Mouse (Mus musculus) neural tube, embryonic 10.5 days (tissue): Measurements from ENCODE around the gene 1700025G04Rik.

Source experiments
- DNase-seq: peaks from one replicate; pipeline ENCODE4 v3.0.0-alpha.2; 2017; ENCODE audit warnings: low spot score; ENCODE audit errors: extremely low spot score

Gene 1700025G04Rik

DNA sequence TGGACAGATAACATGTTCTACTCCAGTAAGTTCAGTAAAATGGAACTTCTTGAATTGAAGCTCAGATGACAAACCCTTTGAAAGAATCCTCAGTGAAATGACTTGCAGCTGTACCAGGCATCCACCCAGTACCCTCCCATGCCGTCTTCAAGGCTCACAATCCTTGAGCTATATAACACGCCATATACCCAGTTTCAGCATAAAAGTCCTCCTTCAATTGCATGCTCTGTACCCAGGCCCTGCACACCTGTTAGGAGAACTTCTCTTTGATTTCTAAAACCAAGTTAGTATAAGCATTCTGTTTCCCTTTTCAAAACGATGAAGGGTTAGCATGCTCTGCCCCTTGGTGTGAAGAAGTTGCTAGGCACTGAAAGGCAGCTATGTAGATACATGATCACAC, 56.2 kb downstream of the 1700025G04Rik start:
- no peak for DNase-seq

DNA sequence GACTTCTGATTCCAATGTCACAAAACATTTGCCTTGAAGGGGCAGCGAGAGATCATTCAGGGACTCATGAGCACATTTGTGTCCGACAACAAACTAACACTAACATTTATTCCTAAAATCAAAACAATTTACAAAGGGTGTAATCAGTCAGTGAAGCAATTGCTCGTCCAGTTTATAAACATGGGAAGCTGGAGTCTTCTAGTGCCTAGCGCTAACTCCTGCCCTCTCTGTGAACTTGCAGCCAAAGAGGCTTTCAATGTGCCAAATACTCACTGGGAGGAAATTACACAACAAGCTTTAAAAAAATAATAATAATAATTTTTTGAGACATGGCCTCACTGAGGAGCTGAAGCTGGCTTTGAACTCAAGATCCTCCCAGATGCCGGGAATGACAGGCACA, 57.8 kb downstream of the 1700025G04Rik start:
- DNase-seq = no peak

DNA sequence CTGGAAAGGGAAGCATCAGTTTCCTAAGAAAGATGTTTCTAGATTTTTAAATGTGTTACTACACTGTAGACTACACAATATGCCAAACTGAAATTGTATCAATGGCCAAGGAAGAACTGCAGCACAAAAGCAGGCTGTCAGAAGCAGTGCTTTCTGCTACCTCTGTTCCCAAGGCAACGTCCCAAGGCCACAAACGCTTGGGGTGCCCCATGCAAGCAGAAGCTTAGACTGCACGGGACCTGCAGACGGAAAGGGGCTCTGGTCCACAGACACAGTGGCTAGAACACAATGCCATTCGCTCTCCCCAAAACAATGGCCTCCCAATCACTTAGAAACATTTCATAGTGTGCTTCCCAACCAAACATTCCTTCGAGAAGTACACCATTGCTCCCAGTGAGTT, 59.4 kb downstream of the 1700025G04Rik start:
- DNase-seq = no peak

DNA sequence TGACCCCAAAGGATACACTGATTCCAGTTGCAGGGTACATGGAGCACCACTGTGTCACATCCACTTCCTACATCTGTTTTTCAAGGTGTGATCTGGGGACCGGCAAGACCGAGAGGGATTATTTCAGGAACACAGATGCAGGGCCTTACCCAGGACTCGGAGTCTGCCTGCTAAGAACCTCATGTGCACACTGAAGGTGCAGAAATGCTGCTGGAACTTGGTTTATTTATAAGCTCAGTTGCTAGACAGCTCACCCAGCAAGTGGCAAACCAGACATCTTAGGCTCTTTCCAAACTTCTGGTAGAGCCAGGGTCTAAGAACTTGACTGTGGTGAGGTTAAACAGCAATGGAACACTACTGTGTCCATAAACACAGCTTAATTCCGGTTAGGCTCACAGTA, 61.2 kb downstream of the 1700025G04Rik start:
- DNase-seq = no peak

DNA sequence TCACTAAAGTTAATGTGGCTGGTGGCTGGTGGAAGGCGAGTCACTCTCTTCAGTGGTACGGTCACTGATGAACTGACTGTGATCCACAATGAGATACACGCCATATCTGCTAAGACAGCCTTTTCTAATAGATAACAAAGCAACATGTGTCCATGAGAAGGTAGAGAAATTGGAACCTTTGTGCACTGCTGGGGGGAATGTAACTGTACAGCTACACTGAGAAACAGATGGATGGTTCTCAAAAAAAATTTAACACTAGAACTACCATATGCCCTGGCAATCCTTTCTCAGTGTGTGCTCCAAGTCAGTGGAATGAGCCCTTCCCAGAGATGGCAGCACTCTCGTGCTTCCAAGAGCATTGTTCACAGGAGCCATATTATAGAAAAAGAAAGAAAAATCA, 63.2 kb downstream of the 1700025G04Rik start:
- DNase-seq = no peak

DNA sequence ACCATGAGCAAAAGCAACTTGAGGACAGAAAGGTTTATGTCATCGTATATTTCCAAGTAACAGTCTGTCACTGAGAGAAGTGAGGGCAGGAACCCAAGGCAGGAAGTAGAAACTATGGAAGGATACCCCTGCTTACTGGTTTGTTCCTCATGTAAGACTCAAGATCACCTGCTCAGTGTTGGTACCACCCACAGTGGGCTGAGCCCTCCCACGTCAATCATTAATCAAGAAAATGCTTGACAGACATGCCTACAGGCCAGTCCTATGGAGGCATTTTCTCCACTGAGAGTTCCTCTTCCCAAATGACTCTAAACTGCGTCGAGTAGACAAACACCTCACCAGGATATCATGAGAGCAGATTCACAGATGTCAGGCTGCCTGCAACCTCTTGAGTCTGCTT, 64.6 kb downstream of the 1700025G04Rik start:
- DNase-seq = no peak

DNA sequence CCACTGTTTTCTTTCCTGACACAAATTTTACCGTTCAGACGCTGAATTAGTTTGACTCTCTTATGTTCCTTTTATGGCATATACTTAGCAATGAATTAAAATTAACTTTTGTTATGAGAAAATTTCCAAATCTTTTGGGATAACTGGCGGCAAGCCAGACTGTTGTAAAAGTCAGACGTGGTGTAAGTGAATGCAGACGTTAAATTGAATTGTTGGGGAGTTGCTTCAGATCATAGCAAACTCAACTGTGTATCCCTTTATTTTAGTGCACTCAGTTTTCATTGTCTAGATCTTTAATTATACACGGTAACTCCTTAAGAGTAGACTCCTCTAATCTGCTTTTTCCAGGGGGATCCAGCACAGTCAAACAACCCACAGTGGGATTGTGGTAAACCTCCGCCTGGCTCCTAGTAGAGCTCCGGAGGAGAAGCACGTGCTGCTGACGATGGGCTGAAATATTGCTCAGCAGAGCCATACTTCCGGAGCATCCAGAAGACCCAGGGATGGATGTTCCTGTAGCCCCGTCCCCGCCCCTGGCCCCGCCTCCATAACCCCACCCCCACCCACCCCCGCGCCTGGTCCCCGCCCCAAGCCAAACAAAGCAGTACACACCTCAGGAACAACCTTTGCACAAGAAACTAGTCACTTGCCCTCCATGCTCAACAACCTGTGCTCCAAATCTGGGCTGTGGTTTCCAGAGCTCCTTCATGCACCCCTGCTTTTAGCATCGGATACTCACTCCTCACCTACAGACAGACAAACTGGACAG, 65.7 kb downstream of the 1700025G04Rik start:
- DNase-seq = no peak

DNA sequence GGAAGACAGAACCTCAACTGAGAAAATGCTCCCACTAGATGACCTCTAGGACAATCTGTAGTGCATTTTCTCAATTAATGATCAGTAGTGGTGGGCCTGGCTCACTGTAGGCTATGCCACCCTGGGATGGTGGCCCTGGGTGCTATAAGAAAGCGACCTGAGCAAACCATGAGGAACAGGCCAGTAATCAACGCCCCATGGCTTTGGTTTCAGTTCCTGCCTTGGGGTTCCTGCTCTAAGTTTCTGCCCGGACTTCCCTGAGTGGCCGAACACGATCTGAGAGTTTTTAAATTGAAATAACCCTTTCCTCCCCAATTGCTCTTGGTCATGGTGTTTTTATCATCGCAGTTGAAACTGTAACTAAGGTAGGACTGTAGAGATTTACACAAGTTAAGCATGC, 69.1 kb downstream of the 1700025G04Rik start:
- DNase-seq = no peak

DNA sequence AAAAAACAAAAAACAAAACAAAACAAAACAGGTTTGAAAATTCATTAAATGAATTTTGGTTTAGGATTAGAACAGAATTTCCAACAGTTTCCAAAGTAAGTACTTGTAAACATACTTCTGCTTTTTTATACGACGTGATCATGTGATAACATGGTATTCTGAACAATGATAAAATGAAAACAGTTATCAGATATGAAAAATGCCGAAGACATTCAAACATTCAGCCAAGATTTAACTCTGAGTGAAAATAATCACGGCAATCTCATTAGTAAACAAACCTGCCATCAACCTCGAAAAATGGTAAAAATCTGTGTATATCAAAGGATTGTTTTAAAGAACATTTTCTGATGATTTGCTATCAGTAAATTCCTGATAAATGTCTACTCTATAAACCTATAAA, 69.9 kb downstream of the 1700025G04Rik start:
- no peak for DNase-seq

DNA sequence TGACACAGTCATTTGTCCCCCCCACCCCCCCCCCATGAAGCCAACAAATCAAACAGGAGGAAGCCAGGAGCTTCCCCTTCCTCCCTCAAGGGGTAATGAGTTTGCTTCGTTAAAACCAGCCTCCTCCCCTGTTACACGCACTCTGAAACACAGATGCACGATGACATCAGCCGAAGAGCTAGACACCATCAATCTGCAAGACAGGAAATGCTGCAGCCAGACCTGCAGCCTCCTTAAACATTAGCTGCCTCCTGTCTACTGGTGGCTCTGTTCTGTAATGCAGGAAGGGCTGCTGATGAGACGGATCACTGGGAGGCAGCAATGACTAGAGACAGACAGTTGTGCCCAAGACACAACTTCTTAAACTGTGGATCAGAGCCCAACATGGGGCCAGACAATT, 70.7 kb downstream of the 1700025G04Rik start:
- peak; percentile 24 for DNase-seq

DNA sequence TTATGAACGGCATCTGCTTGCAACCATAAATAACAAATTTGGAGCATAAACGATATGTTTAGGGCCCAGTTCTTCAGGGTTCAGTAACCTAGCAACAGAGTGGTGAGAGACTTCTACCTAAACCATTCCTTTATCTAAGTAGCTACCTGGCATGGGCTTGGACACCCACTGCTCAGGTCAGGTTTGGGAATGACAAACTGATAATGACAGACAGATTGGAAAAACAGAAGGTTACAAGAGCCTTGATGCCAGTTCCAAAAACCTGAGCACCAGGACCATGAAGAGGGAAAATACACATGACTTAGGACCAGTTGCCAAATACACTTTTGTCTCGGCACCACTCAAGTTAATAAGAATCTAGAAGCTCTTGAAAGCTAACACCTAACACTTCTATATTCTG, 71.6 kb downstream of the 1700025G04Rik start:
- no peak for DNase-seq

DNA sequence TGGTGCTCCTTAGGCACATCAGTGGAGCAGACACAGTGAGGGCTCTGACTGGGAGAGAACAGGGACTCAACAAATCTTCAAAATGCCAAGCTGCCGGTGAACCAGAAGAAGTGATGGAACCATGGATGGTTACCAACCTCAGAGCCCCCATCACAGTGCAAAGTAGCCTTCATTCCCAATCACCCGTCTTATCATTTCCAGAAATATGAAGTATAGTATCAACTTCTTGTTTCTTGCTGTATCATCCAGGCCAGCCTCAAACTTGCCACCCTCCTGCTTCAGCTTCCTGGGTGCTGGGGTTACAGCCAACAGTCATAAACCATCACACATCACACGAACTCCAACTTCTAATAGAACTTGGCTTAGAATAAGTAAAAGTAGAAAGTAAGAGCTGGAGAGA, 73.3 kb downstream of the 1700025G04Rik start:
- DNase-seq = no peak

DNA sequence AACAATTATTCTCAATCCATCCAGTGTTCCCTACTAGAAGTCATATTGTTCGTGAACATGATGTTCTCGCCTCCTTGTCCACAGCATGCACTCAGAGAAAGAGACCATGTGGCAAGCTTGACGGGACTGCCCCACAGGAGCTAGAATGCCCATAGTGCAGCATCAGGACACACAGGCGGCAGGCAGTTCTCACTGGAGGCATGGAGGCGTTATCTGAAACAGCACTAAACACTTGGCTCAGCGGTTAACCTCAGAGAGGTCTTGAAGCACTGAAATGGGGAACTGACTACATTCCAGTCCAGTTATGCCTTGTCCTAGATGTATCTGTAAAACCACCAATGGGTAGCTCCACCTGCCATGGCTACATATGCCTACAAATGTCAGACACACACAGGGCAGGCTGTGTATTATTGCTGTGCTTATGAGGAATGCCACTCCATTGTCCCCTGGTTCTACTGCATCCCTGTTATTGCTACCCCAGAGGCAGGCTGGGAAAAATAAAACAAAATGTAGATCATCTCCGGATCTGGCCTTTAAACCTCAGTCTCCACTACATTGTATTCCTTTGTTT, 74.3 kb downstream of the 1700025G04Rik start:
- DNase-seq = no peak

DNA sequence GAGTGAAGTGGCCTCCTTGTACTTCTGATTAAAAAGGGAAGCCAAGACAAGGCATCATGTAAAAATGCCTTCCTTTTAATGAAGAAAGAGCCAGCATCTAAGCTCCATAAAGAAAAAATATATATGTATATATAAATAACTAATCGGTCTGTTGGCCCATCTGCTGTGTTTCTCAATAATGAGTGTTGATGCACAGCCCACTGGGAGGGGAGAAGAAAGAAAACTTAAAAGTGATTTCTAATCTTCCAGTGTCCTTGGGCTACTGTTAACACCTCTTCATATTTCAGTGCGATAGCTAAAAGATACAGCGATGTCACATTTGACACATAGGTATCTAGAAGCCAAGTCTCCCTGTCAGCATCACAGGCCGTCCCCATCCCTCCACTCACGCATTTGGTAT, 78.2 kb downstream of the 1700025G04Rik start:
- DNase-seq = no peak

DNA sequence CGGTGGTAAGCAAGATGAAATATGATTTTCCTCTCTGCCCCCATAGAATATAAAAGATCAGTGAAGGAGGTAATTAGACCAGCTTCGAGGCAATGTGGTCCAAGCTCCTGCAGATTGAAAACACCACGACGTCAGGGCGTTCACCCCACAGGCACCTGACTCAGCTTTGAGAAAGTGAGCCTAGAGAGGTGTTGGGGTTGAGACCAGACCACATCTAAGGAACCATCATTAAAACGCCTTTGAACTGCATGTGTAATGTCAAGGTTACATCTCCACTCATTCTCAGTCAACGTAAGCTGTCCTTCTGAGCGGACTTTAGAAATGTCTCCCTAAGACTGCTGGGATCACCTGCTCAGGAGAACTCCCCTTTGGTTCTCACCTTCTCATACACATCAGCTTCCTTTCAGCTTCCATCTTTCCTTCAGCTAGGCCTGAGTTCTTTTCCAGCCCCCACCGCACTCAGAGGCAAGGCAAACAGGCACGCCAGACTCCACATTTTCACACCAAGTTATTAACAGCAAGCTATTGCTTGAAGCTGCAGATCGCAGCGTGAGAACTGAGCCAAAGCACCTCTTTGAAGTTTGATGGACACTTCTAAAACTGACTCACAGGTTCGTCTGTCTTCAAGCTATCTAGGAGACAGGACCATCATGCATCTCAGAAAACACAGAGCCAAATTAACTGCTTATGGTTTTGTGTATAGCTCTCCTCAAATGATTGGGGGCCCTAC, 79.5 kb downstream of the 1700025G04Rik start:
- DNase-seq = no peak

DNA sequence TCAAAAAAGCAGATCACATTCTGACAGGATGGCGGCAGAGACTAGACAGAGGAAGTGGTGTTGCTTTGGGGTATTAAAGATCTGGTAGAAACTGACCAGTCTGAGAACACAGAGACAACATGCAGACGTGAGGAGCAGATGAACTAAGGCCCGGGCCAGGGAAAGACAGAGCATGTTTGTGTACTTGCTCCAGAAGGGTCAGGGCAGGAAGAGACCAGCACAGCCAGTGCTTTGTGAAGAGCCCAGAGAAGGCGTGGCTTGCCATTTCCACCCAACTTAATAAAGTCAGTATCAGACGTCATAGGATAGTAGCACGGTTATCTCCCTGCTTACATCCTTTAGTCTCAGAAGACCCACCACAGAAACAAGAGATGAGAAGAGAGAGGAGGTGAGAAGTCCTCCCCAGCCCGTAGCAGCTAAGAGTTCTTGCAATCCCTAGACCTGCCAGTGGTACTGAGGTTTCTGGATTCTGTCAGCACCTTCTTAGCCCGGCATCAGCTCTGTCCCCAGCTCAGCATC, 81.4 kb downstream of the 1700025G04Rik start:
- no peak for DNase-seq

DNA sequence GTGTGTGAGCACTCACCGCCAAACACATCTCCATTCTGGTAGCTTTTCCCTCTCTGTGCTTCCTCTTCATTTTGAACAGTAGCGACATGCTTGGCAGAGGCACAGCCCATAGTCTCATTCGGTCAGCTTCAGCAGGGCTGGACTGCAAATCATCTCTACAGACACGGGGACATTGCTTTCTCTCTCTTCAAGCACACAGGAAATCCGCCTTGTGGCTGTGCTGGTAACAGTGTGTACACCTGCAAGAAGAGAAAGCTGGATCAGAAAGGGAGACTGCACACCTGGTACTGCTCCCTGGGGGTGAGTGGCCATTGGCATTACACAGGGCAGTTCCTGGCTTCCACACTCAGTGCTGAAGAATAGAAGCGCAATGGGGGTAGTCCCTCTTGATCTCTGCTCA, 83.4 kb downstream of the 1700025G04Rik start:
- no peak for DNase-seq

DNA sequence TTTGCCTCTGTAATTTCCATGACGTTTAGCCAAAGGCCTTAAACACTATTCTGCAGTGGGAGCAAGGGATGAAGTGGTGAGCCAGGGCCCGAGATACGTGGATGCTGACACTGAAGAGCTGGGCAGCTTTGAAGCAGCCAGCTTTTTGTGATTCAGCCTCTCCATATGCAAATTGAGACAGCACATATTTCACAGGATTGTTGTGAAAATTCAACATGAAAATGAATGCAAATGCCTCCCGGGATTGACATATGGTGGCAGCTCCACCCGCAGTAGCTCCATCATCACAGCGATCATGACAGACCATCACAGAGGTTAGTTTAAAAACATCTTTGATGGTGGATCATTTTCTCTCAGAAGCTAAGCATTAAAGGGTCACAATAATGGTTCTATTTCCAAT, 85.4 kb downstream of the 1700025G04Rik start:
- DNase-seq = no peak

DNA sequence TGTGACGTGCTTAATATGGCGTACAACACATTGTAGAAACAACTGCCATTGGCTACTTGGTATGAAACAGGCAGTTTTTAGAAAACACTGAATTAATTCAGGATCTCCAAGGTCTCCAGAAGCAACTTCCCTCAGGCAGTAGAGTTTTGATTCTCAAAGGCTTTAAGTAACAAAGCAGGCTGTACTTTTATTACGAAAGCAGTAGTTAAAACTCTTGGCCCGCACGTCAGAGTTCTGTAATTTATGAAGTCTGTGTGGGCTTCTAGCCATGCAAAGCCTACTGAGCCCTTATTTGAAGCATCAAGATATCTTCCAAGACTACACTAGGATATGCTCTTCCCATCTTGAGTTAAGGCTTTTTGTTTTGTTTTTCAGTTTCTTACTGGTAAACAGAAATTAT, 89.5 kb downstream of the 1700025G04Rik start:
- no peak for DNase-seq

DNA sequence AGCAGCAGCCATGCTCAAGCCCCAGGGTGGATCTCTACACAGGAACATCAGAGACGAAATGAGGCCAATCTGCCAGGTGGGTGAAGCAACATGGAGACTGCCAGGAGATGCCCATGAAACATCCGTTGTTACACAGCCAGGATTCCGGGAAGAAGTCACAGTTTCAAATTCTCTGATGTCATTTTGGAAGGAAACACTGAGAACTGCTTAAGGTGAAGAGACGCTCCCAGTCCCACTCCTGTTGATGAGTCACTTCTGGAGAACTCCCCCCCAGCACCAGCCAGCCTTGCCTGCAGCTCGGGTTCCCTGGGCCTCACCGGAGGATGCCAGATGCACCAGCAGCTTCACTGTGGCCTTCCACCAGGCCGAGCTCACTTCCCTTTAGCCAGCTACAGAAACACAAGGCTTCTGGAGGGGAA, 90.5 kb downstream of the 1700025G04Rik start:
- no peak for DNase-seq

DNA sequence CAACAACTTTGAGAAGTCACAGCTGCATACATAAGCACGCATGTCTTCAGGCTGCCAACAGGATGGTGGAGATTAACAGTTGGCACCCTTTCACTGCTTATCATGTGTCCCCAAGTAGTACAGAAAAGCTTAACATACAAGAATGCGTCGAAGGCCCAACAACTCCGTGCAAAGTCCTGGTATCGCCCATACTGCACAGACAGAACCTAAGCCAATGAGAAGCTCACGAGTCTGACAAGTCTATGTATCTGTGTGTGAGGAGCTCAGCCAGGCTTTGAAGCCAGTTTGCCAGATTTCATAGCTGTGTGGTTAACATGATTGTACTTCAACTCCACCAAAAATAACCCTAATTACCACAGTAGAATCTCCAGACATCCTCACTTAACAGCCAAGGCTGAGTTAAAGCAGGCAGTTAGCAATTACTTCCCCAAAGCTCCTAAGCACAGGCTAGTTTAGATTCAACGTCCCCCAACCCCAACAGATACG, 91.2 kb downstream of the 1700025G04Rik start:
- DNase-seq = no peak

DNA sequence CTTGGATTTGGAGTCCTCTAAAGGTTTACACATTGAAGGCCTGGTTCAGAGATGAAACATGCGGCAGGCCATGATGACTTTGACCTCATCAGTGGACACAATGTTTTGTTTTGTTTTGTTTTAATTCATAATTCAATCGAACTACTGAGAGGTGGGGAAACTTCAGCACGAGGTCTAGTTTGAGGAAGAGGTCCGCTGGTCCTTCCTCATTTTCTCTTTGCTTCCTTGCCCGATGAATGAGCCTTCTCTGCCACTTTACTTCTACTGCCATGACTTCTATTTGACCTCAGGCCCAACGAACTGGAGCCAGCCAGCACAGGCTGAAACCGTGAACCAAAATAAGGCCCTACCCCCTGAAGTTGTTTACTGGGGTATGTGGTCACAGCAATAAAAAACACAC, 92.3 kb downstream of the 1700025G04Rik start:
- DNase-seq = no peak
